Mouse (Mus musculus) adrenal gland, postnatal 14 days (tissue): ENCODE measurements around the gene Hist1h2bf. TPM values are rescaled to one million over a fixed set of nuclear protein-coding genes. Genes with fewer than 3 reads are reported as not detected.
"Not testable (repeated sequence)": the region's sequence is repeated elsewhere in the genome, so short reads cannot be mapped to it uniquely, and the experiment has no call there.

Source experiments
- DNase-seq: peaks from one replicate; pipeline ENCODE4 v3.0.0; 2021; ENCODE audit warnings: mixed read lengths
- total RNA-seq: library from RNA; stranded (reverse); gene quantifications from 2 replicates; pipeline ENCODE4 v1.2.3, GENCODE M21; 2021

Hist1h2bf gene
- total RNA-seq, 1 experiment from 2014 or later: 167 TPM

DNA sequence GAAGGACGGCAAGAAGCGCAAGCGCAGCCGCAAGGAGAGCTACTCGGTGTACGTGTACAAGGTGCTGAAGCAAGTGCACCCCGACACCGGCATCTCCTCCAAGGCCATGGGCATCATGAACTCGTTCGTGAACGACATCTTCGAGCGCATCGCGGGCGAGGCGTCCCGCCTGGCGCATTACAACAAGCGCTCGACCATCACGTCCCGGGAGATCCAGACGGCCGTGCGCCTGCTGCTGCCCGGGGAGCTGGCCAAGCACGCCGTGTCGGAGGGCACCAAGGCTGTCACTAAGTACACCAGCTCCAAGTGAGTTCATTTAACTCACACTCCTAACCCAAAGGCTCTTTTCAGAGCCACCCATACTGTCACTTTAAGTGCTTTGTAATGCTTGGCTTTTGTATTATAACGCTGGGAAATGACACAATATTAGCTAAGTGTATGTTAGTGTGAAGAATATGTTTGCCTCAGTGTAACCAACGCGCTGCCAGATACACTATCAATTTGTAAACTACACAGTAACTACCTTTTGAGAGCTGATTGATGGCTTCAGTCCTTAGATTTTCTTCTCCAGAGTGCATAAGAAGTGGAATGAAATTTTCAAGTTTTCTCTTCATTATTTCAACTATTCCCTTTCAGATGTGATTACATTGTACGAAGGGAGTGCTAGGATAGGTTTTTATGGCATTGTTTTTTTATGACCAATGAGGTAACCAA is 2.3 kb downstream of the Hist1h2bf start:
- DNase-seq: not testable (repeated sequence)

DNA sequence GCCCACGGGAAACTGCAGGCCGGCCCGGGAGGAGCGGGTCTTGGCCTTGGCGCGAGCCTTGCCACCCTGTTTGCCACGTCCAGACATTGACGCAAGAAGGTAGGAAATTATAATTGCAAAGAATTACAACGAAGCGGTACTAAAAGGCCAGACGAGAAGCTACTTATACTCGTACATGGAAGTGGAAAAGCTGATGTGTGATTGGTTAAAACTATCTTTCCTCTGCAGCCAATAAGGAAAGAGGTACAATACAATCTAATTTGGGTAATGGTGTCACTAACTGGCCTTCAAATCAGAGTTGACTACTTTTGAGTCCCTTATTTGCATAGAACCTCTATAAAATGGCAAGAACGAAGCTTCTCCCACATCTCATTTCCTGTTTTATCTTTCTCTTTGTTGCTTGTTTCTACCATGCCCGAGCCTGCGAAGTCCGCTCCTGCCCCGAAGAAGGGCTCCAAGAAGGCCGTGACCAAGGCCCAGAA is 2.9 kb downstream of the Hist1h2bf start, which contains the start of the genes Hist1h2ae and Hist1h2bg:
Hist1h2ae (minus strand) TSS at position 199 of the 482 bp plus-strand sequence.
Hist1h2bg (plus strand) TSS at position 375 of the 482 bp plus-strand sequence.
- DNase-seq: peak; percentile 71

DNA sequence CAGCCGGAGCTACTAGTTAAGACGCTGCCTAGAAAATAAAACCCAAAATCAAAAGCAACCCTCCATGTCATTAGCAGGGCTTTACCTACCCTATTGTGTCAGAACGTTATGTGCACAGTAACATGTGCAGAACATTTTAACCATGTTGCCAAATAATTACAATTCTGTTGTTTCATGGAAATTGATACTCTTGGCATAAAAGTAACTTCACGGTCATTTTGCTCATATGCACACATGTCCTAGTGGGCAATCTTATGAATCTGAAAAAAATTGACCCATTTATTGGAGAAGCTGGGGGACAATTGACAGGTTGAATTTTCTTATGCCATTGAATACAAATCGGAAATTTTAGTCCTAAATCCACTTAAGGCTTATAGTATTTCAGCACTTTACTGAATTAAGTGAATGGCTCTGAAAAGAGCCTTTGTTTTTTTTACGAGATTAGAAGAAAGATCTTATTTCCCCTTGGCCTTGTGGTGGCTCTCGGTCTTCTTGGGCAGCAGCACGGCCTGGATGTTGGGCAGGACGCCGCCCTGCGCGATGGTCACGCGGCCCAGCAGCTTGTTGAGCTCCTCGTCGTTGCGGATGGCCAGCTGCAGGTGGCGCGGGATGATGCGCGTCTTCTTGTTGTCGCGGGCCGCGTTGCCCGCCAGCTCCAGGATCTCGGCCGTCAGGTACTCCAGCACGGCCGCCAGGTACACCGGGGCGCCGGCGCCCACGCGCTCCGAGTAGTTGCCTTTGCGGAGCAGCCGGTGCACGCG is 3.6 kb downstream of the Hist1h2bf start:
- not testable (repeated sequence) for DNase-seq

DNA sequence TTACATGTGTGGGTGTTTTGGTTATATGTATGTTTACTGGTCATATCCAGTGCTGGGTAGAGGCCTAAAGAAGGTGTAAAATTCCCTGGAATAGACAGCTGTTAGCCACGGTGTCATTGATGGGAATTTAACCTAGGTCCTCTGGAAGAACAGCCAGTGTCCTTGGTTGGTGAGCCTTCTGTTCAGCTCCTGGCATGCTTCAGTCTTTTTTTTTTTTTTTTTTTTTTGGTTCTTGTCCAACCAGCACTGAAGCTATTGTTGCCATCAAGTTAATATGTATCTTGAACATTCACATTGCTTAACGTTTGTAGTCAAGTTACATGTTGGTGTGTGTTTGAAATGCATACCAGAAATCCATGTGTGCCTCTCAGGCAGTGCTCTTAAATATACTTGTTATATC is 9.5 kb downstream of the Hist1h2bf start:
- no peak for DNase-seq

DNA sequence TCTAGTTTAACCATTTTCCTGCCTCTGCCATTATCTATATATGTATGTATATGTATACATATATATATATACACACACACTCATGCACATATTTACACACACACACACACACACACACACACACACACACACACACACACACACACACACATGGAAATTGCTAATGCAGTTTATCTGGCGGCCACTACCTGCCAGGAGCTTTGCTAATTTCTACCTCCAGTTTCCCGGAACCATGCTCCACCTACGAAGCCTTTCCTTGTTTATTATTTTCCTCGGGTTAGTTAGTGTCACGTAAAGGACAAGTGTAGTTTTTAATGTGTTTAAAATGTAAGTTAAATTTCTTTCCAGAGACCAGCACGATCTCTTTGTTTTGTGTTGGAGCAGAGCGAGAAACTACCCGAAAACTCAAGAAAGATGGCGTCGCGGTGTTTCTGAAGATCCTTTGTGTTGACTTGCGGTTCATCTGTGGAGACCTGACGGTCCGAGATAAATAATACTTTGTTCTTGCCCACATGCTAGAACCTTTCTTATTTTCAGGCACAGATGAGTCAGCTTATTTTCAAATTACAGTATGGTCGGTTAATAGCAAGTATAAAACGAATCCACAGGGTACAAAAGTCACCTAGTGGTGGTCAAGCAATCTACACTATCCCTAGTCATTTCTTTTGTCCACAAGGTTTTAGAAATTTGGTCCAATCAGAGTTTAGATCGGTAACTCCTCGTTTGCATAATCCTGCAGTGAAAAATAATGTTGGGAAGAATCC is 11.1 kb downstream of the Hist1h2bf start:
- DNase-seq: peak; percentile 56

DNA sequence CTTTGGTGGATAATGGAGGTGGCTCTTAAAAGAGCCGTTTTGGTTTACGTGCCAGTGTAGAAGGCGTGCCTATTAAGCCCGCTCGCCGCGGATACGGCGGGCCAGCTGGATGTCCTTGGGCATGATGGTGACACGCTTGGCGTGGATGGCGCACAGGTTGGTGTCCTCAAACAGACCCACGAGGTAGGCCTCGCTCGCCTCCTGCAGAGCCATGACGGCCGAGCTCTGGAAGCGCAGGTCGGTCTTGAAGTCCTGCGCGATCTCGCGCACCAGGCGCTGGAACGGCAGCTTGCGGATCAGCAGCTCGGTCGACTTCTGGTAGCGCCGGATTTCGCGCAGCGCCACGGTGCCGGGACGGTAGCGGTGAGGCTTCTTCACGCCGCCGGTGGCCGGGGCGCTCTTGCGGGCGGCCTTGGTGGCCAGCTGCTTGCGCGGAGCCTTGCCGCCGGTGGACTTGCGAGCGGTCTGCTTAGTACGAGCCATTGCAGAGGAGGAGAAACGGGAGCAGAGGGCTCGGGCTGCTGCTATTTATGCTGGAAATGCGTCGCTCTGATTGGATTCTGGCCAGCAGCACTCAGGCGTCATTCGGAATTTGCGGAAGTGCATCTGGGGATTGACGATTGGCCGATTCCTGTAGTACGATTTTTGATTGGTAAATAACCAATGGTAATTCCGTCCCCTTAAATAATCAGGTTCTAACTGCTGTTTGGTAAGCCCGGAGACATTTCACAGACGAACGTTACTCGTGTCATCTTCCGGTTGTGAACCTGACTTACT is 11.9 kb downstream of the Hist1h2bf start, which contains the start of gene Hist1h3e:
Hist1h3e (minus strand) TSS at position 487 of the 777 bp plus-strand sequence.
- DNase-seq: peak; percentile 96

DNA sequence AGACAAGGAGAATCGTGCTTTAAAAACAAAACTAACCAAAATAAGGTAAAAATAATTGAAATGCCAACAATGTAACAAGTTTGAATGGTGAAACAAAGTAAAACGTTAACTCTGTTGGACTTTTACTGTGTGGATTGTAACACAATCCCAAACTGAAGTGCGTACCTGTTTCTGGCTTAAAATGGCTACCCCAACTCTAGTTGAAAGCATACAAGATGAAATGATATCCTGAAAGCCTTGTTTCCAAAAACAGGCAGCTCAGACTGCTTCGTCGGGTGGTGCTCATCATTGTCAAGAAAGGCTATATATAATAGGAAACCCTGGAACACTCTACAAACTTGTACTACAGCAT is 12.5 kb downstream of the Hist1h2bf start:
- DNase-seq: not testable (repeated sequence)

DNA sequence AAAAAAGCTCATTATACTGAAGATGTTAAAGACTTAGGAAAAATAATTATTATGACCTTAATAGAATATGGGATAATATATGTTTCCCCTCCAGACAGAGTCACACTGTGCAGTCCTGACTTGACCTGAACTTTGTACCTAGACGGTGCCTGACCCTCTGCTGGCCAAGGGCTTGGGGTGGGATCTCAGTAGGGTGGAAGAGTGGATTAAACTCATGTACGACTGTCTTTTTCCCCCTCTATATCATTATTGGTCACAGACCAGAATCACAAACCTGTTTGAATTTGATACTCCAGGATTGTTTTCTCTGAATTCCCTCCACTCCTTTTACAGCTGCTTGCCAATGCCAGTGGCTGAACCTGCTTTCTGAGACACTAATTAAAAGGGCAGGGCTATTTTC is 13.3 kb downstream of the Hist1h2bf start:
- DNase-seq: not testable (repeated sequence)

DNA sequence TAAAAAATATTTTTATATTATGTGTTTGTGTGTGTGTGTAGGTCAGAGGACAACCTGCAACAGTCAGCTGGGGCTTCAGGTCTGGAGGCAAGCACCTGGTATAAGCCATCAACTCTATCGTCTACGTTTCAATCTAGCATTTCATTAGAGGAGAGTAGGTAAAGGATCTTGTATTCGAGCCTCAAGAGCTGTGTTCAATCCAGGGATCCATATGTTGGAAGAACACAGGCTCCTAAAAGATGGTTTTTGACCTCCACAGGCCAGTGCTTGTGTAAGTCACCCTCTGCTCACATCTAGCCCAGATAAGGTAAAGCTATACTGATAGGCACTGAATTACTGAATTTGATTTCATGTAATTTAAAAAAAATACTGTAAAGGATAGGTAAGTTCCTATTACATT is 17.1 kb downstream of the Hist1h2bf start:
- no peak for DNase-seq

DNA sequence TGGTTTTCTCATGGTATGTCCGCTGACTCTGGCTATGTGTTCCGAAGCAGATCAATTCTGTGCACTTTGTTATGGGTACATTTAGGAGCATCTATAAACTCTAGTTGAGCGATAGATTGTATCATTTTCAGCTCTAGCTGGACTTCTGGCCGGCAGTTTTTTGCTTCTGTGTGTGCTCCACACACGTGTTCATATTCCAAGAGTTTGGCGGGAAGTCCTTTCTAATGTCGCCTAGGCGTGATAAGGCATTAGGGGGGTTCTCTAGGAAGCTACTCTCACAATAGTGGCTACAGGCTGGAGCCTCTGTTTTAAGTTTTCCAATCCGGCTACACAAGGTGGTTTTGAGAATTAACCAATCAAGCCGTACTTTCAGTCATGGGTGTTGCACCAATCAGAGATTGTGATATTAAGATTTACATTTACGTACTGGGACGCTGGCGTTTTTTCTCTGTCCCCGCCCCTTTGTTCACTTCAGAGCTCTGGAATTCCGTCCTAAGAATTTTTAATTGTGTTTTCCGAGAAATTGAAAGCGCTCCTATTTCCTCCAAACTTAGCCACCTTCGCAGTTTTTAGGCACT is 18.1 kb downstream of the Hist1h2bf start:
- DNase-seq: peak; percentile 72

DNA sequence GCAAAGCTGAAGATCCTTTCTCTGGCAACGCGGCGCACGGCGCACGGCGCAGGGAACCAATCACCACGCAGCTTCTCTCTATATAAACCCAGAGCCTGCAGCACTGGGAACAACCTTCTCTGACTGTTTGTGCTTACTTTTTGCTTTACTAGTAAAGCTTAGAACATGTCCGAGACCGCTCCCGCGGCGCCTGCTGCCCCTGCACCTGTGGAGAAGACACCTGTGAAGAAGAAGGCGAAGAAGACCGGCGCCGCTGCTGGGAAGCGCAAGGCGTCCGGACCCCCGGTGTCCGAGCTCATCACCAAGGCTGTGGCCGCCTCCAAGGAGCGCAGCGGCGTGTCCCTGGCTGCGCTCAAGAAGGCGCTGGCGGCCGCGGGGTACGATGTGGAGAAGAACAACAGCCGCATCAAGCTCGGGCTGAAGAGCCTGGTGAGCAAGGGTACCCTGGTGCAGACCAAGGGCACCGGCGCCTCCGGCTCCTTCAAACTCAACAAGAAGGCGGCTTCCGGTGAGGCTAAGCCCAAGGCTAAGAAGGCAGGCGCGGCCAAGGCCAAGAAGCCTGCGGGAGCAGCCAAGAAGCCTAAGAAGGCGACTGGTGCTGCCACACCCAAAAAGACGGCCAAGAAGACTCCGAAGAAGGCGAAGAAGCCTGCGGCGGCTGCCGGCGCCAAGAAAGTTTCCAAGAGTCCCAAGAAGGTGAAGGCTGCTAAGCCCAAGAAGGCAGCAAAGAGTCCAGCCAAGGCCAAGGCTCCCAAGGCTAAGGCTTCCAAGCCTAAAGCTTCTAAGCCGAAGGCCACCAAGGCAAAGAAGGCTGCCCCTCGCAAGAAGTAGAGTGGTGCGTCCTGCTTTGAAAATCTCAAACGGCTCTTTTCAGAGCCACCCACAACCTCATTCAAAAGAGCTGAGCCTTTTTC is 18.8 kb downstream of the Hist1h2bf start:
- DNase-seq: peak; percentile 83

DNA sequence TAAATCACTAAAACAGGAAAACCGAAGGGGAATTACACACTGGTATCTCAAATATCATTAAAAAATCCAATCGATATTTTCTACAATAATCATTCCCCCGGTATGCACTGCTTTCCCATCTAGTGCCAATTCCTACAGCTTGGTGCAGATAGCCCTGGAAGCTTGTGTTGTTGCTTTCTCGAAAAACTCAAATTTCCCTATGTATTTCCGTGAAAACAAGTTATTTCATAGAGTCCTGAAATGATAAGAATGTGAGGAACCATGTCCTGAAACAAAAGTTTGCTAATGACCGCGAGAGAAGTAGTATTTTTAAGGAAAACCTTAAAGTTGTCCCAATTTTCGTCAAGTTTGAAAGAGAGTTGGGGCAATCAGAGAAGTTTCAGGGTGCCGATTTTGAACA is 19.6 kb downstream of the Hist1h2bf start:
- no peak for DNase-seq

DNA sequence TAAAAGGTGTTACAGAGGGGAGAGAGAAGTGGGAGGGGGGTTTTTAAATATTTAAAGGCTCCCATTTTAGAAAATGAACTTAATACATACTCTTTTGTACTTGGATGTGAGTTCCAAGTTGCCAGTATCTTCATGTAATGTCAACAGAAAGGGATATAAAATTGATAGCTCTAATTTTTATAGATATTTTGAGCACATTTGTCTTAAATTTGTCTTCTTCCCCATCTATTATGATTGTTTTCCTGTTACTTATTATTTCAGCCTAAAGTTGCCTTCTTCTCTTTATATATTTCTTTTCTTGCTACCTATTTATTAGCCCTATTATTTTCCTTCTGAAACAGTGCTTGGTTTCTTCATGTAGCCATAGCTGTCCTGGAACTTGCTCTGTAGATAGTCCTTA is 21.0 kb downstream of the Hist1h2bf start, which contains the start of gene Hist1h1d:
Hist1h1d (plus strand) TSS at position 301 of the 400 bp plus-strand sequence.
- no peak for DNase-seq

DNA sequence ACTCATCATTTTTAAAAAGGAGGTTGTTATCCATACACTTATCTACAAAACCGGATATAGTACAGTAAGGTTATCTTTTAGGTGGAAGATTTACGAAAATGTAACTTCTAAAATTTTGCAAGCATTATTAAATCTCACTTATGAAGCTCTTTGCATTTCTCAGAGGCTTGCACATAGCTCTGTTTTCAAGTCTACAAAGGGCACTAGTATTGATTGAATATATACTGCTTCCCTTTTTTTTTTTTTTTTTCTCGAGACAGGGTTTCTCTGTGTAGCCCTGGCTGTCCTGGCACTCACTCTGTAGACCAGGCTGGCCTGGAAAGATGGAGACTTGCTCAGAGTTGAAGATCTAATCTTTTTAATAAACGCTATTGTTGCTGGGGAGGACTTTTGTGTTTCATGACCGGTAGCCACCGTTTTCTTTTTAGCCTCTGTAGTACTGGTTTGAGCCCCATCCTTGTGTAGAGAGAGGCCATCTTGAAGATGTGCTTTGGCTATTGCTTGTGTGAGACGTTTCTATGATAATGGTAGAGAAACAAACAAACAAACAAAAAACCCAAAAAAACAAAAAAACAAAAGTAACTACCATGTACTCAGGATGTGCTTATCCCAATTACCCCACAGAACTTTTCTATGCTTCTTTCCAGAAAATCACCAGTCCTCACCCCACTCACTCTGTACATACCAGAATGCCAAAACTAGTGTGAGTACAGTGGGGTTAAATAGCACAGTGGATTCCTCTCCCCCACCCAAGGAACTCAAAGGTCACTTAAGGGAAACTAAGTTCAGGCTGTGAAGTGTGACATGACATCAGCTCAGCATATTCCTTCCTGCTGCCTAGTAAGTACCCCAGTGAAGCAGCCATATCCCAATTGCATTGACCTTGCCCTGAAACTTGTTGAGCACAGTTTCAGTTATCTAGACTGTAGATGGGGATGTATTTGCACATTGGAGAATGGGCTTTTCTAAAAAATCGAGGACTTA is 21.8 kb downstream of the Hist1h2bf start:
- DNase-seq: no peak

DNA sequence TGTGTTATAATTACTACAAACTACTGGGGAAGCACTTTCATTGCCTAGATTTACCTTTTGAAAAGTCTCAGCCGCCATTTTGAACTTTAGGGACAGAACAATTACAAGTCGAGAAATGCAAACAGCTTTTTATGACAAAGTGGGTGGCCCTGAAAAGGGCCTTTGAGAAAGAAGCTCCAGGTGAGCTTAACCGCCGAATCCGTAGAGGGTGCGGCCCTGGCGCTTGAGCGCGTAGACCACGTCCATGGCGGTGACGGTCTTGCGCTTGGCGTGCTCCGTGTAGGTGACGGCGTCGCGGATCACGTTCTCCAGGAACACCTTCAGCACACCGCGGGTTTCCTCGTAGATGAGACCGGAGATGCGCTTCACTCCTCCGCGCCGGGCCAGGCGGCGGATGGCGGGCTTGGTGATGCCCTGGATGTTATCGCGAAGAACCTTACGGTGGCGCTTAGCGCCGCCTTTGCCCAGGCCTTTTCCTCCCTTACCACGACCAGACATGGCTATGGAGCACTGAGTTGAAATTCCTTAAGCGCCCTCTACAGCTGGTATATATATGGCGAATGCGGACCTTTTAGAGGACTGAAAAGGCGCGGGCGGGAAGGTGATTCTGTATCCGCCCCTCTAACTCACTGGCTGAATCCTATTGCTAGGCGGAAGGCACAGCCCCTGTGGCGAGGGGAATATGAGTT is 22.7 kb downstream of the Hist1h2bf start, which contains the start of gene Hist1h4f:
Hist1h4f (minus strand) TSS at position 503 of the 689 bp plus-strand sequence.
- DNase-seq: peak; percentile 91

DNA sequence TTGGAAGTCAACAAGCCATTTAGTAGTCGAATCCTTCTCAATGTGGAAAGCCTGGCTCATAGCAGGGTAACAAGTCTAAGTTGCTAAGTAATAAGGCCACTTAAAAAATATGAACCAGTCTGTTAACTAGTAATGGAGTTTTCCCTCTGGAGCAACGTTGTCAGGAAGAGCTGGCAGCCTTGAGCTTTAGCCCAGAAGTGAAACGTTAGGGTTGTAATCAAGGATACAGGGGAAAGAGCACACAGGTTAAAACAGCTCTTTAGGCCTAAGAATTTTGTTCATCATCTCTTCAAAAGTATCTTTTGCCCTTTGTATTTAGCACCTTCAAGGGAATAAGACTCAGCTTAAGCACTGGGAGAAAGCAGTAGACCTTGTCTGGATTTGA is 23.2 kb downstream of the Hist1h2bf start:
- no peak for DNase-seq

DNA sequence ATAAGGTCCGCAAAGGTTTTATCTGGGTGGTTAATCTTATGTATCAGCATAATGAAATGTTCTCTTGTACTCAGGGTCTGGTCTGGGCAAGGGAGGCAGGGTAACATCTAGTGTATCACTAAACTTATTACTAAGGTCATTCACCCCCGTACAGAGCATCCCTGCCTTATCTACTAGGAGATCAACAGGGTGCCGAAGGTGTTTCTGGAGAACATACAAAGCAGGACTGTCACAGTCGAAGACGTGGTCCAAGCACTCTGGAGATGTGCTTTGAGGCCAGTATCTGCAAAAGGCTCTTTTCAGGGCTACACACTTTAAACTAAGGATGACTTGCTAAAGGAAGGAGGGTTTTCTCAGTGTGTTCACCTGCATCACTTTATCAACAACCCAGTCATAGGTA is 27.3 kb downstream of the Hist1h2bf start:
- no peak for DNase-seq

DNA sequence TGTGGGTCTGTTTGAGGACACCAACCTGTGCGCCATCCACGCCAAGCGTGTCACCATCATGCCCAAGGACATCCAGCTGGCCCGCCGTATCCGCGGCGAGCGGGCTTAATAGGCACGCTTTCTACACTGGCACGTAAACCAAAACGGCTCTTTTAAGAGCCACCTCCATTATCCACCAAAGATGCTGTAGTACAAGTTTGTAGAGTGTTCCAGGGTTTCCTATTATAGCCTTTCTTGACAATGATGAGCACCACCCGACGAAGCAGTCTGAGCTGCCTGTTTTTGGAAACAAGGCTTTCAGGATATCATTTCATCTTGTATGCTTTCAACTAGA is 29.2 kb downstream of the Hist1h2bf start:
- not testable (repeated sequence) for DNase-seq
